Mouse (Mus musculus) retina, postnatal 1 day (tissue): Measurements from ENCODE around the gene Abca8a.
"Not testable (repeated sequence)": the region's sequence is repeated elsewhere in the genome, so short reads cannot be mapped to it uniquely, and the experiment has no call there.

Experiments used
- DNase-seq: peaks from one replicate; pipeline ENCODE4 v3.0.0-alpha.2; 2012

Gene Abca8a

DNA sequence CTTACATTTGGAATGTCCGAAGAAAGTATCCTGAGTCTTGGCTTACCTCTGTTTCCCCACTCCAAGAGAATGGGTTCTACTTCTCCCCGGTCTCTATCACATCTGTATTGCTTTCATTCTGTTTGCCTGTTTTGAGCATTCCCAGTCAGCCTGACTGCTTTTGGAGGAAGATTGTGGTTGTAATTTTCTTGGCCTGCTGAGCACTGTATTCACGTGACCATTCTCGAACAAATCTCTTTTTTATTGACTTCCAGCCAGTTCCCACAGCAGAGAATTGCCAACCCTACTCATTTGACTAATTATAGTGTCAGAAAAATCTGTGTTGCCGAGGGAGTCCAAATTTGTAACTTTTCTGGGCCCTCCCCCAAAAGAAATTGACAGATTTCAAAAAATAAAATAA, at the start of gene Abca8a:
Gene Abca8a (minus strand): TSS at position 121 of the 400 bp plus-strand sequence.
- DNase-seq: no peak

DNA sequence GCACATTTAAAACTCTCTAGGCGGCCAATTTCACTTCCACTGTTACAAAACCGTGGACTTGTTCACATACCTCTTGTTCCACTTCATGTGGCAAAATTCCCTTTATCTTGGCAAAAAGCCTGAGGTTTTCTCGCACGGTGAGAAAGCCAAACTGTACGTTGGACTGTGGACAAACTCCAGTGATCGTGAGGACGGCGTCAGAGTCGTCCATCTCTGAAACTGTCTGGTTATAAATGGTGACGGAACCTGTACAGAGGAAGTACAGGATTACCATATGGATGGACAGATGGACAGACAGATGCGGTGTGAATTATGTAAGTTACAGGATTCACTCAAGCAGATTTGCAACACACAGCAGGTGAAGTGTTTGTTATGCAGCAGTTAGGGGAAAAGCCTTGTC, 49.6 kb upstream of the Abca8a start:
- DNase-seq: no peak

- DNase-seq: no peak
Measured at GRCm38 (mm10) chr11:110130760-110131159, 35.0 kb upstream of the Abca8a start.

DNA sequence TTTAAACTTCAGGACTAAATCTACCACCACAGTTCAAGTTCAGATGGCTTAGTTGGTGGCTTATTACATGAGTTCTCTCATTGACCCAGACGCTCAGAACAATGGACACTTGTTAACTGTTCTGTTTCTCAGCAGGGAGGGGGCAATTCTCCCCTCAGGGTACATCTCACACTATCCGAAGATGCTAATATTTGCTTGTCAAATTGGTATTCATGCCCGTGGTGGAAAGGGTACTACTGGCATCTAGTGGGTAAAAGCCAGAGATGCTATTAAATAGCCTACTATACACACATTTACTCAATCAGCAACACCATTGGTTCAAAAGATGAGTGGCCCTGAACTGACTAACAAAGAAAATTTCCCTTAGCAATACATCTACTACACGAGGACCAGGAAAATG, 15.4 kb upstream of the Abca8a start:
- DNase-seq: peak; percentile 88

DNA sequence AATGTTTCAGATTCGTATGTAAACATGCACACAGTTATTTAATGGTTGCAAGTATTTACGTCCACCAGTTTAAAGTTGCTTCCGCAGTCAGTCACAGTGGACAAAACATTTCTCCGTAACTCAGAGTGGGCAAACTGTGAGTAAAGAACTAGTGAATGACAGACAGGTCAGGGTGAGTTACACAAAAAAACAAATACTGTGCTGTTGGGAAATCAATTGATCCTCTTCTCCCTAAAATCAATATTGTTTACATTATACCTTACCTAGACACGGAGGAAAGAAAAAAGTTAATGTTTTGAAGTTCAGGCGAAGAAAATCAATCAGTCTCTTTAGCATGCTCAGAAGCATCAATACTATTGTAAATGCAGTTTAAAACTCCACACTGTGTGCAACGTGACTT, 5.7 kb upstream of the Abca8a start:
- no peak for DNase-seq

DNA sequence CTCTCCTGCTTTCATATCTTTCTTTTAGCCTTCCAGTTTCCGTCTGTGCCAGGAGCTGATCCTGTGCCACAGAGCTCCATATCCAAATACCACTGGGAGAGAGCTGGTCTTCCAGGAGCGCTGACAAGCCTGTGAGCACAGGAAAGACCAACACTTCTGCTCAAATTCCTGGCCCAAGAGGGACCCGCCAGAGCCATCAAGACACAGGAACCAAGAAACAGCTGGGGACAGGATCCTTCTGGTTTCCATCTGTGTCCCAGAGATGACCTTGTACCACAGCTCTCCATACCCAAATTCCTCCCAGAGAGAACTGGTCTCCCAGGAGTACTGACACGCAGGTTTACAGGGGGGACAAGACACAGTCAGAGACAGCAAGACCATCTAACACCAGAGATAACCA, 3.1 kb upstream of the Abca8a start:
- DNase-seq: no peak

- DNase-seq: no peak
Measured at GRCm38 (mm10) chr11:110097465-110097864, 1.7 kb upstream of the Abca8a start.

DNA sequence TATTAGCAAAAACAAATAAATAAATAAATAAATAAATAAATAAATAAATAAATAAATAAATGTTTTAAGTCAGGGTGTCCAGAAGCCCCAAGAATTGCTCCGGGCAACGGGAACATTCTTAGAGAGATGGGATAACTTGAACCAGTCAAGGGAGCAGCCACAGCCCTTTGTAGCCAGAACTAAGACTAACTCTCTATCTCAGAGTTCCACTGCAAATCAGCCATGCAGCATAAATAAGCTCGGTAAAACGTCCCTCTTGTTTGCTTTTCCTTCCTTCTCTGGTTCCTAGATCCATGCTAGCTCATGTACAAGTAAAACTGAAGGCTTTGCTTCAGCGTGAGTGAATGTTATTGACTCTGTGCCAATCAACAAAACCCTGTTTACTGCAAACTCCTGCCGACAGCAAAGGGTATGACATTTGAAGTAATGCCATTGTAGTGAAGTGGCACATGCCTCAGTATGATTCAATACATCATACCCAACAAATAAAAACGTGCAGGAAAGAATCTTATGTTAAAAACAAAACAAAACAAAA, 865 bp downstream of the Abca8a start:
- no peak for DNase-seq

GRCm38 (mm10) chr11:110094236-110094635, 1.5 kb downstream of the Abca8a start:
- DNase-seq: no peak

- DNase-seq: no peak
Measured at GRCm38 (mm10) chr11:110091328-110091727, 4.5 kb downstream of the Abca8a start.

GRCm38 (mm10) chr11:110072158-110072557, 23.6 kb downstream of the Abca8a start:
- no peak for DNase-seq

DNA sequence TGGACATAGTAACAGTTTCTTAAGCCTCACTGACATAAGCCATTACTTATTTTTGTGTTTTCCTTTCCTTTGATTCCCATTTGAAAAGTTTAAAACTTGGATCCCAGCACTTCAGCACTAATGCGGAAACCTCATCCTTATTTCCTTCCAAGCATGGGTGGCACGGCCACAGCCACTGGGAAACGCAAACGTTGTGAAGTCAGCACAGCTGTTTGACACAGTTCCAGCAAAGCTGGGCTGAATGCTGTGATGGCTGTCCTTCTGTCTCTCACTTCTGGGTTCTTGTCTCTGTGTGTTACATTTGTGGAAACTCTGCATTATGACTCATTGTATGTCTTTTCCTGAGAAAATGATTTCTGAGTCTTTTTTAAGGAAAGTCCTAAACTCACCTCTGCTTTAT, 34.7 kb downstream of the Abca8a start:
- DNase-seq: no peak

GRCm38 (mm10) chr11:110060127-110060526, 35.7 kb downstream of the Abca8a start:
- no peak for DNase-seq

DNA sequence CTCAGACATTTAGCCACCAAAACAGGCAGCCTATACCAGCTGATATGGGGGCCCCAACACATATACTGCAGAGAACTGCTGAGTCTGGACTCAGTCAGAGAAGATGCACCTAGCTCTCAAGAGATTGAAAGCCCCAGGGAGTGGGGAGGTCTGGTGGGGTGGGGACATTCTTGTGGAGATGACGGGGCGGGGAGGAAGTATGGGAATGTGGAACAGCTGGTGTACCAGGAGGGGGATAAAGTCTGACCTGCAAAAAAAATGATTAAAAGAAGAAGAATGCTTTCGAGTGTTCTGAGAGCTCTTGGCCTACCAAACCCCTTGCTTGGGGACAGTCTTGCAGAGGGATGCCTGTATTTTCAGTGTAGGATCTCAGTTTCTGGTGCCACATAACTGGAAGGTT, 42.1 kb downstream of the Abca8a start:
- DNase-seq: no peak

GRCm38 (mm10) chr11:110037795-110038194, 58.0 kb downstream of the Abca8a start:
- no peak for DNase-seq

GRCm38 (mm10) chr11:110028913-110029695, 66.7 kb downstream of the Abca8a start:
- DNase-seq: no peak

DNA sequence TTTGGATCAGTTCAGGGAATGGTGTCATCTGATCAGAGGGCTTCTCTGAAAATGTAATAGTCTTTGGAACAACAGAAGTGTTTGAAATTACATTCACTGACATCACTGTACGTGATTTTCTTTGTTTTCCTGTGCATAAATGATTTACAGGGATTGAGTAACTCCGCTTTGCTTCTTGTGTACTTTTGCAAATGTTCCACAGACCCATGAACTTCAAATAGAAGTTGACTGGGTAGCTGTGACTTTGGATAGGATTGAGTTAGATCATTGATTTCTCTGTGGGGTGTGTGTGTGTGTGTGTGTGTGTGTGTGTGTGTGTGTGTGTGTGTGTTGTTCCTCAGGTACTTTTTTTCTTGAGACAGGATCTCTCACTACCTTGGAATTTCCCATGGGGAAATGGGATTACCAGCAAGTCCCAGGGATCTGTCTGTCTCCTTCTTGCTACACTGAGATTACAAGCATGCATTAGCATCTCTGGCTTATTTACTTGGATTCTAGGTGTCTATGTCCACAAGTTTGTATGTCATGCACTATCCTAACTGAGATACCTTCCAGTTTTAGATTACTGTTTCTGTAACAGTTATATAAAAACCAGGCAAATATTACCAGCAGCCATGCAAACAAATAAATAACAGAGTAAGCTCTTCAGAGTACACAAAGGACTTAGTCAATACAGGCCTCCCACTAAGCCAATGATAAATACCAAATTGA, 84.8 kb downstream of the Abca8a start:
- no peak for DNase-seq

DNA sequence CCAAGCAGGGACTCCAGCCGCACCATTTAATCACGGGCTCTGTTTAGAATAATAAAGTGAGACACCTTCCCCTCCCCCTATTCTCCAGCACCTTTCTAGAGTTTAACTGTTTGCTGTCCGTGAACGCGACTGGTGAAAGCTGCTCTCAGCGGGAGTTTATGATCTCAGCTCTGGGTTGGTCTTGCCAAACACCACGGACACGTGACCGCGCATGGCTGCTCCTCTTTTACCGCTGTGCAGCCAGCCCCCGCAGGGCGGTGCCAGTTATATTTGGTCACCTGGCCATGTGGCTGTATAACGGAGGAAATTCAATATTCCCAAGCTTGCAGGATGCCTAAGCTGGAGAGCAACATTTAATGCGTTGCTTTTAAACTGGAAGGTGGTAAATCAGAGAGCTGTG, 100.2 kb downstream of the Abca8a start, which contains the start of gene Abca8b:
Gene Abca8b (minus strand): TSS at position 222 of the 400 bp plus-strand sequence.
- peak; percentile 84 for DNase-seq

DNA sequence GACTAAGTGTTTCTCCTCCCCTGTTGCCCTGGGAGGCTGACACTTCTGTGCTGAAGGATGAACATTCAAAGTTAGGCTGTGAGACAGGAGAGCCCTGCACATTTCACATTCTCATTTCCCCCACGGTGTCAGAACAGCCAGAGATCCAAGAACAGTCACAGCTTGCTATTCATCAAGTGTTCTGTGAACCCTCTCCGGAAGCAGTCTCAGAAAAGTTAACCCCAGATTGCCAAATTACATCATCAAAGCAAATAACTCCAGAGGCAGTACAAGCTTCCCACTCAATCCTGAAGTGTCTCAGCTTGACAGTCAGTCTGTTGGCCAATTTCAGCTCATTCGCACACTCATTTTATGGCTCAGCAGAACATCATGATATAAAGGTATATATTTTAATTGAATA, 100.8 kb downstream of the Abca8a start:
- DNase-seq: peak; percentile 44

GRCm38 (mm10) chr11:109994014-109994413, 101.8 kb downstream of the Abca8a start:
- no peak for DNase-seq

DNA sequence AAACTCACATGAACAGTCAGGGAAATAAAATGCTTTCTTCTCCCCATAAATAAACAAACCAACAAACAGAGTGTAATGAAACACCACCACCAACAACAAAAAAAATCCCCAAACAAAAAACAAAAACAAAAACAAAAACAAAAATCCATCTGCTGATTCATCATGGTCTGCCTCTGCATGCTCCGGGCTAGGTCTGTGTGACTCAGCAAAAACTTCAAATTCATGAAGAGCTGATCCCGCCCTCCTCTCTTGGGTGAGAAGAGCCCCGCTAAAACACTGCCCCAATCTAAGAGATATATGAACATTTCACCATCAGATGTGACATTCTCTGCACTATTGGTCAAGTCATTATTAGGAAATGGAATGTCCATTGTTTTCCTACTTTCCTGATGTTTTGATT, 104.5 kb downstream of the Abca8a start:
- DNase-seq: no peak

GRCm38 (mm10) chr11:109990256-109990655, 105.5 kb downstream of the Abca8a start:
- DNase-seq: no peak

GRCm38 (mm10) chr11:109988164-109988563, 107.6 kb downstream of the Abca8a start:
- DNase-seq: no peak

DNA sequence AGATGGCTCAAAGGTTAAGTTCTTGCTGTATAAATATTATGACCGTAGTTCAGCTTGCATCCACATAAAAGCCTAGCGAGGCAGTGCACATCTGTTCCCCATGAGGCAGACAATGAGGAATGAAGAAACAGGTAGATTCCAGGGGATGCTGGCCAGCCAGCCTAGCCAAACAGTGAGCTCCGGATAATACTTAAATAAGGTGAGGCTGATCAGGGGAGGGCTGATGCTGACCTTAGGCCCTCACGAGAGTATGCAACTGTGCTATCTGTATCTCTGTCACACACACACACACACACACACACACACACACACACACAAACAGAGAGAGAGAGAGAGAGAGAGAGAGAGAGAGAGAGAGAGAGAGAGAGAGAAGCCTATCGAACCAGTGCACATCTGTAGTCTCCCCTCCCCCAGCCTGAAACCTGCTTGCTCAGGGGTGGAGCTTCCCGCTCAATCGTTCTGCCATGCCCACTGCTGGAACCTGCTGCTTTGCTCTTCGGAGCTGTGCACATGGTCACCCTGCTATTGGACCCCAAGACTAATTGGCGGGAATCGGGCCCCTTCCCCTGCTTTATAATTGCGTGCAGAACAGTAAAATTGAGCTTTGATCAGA, 108.2 kb downstream of the Abca8a start:
- DNase-seq: not testable (repeated sequence)
